Mouse (Mus musculus) liver, adult 2 months (tissue): ENCODE data around the gene Nsl1. TPM values are rescaled to one million over a fixed set of nuclear protein-coding genes. Genes with fewer than 3 reads are reported as not detected.

Source experiments
- DNase-seq: peaks from one replicate; pipeline ENCODE4 v3.0.0-alpha.2; 2011; ENCODE audit warnings: low read depth, low spot score; ENCODE audit errors: extremely low read depth
- H3K27ac ChIP-seq: fragments of 200-500 bp; replicated peaks from 2 replicates; pipeline ENCODE4 v1.5.1; 2012; ENCODE audit warnings: low read depth, mild to moderate bottlenecking, control low read depth, inconsistent platforms, low read length; ENCODE audit not compliant: insufficient read depth
- H3K27me3 ChIP-seq: fragments of 200-500 bp; 2 replicates; pipeline ENCODE4 v1.6.1; 2012; ENCODE audit warnings: mild to moderate bottlenecking, moderate library complexity, low read length, inconsistent platforms; ENCODE audit not compliant: control insufficient read depth, insufficient read depth
- H3K36me3 ChIP-seq: fragments of 200-500 bp; 2 replicates; pipeline ENCODE4 v1.6.1; 2012; ENCODE audit warnings: low read length, inconsistent platforms; ENCODE audit not compliant: control insufficient read depth, insufficient read depth
- H3K4me1 ChIP-seq: fragments of 200-500 bp; 2 replicates; pipeline ENCODE4 v1.6.1; 2011; ENCODE audit warnings: low read length; ENCODE audit not compliant: control insufficient read depth, insufficient read depth
- H3K4me3 ChIP-seq: fragments of 200-500 bp; 2 replicates; pipeline ENCODE4 v1.5.1; 2011; ENCODE audit warnings: low read depth, mild to moderate bottlenecking, control low read depth, low read length, moderate library complexity; ENCODE audit not compliant: insufficient read depth
- H3K79me2 ChIP-seq: fragments of 200-500 bp; 2 replicates; pipeline ENCODE4 v1.6.1; 2012; ENCODE audit warnings: inconsistent platforms, mild to moderate bottlenecking, low read length, moderate library complexity; ENCODE audit not compliant: control insufficient read depth, insufficient read depth
- H3K9ac ChIP-seq: fragments of 200-500 bp; 2 replicates; pipeline ENCODE4 v1.6.1; 2012; ENCODE audit warnings: low read depth, mild to moderate bottlenecking, control low read depth, inconsistent platforms, low read length
- CTCF ChIP-seq: fragments of 200-500 bp; IDR thresholded peaks from 2 replicates; pipeline ENCODE4 v1.5.1; 2011; ENCODE audit warnings: low read depth, low read length, control low read depth
- POLR2A ChIP-seq: fragments of 200-500 bp; IDR thresholded peaks from 2 replicates; pipeline ENCODE4 v1.6.1; 2011; ENCODE audit warnings: low read length, control low read depth; ENCODE audit not compliant: insufficient read depth; ENCODE audit errors: extremely low read depth
- WGBS: fragments of 180-500 bp; shearing (Covaris S2); methylation state at CpG from one replicate; pipeline ENCODE4 v1.1.7; 2018; 5-methylcytosine and 5-hydroxymethylcytosine counted together
- polyA plus RNA-seq: library from polyadenylated mRNA; depleted of rRNA; stranded (reverse); fragments of >200 nt; gene quantifications from 2 replicates; pipeline ENCODE4 v1.2.3, GENCODE M21; 2012
- total RNA-seq: library from RNA; depleted of rRNA; stranded (reverse); fragments of >200 nt; gene quantifications from 2 replicates; pipeline ENCODE4 v1.2.3, GENCODE M21; 2014

Nsl1 gene
- total and polyA plus RNA-seq, 2 experiments: 0.11 to 0.46 TPM

GRCm38 (mm10) chr1:191099114-191099513 is 36.3 kb downstream of the Nsl1 start:
- H3K27me3 ChIP-seq: peaks cover 9% of the 10 kb centered on the region; the same call in 1 of the 2 replicates
- no peaks in the 10 kb centered on the region for H3K4me1 ChIP-seq
- H3K4me3 ChIP-seq: no peak overlapping the region
- H3K27ac ChIP-seq: no peak overlapping the region
- no peak for DNase-seq
- H3K36me3 ChIP-seq: no peaks in the 10 kb centered on the region
- no peaks in the 10 kb centered on the region for H3K79me2 ChIP-seq
- no peak overlapping the region for H3K9ac ChIP-seq
- 41% methylated on average over 5 of the region's 5 CpGs for WGBS
- TF ChIP-seq CTCF (no peak), POLR2A (no peak)

- Histone ChIP-seq H3K27me3 (peaks cover 9% of the 10 kb centered on the region; the same call in 1 of the 2 replicates), H3K79me2 (no peaks in the 10 kb centered on the region), H3K36me3 (no peaks in the 10 kb centered on the region), H3K4me3 (no peak overlapping the region), H3K27ac (no peak overlapping the region), H3K9ac (no peak overlapping the region), H3K4me1 (no peaks in the 10 kb centered on the region)
- no peak for DNase-seq
- no peak for TF ChIP-seq POLR2A
- no peak for TF ChIP-seq CTCF
- WGBS: 63% methylated on average over 5 of the region's 5 CpGs
Observed at GRCm38 (mm10) chr1:191099772-191100291, 37.0 kb downstream of the Nsl1 start.

- Histone ChIP-seq H3K27ac (no peak overlapping the region), H3K4me1 (no peaks in the 10 kb centered on the region), H3K79me2 (no peaks in the 10 kb centered on the region), H3K9ac (no peak overlapping the region), H3K4me3 (no peak overlapping the region), H3K27me3 (peaks cover 7% of the 10 kb centered on the region; the same call in 1 of the 2 replicates), H3K36me3 (no peaks in the 10 kb centered on the region)
- no peak for TF ChIP-seq CTCF
- TF ChIP-seq POLR2A: no peak
- no peak for DNase-seq
- WGBS: 88% methylated on average over 15 of the region's 15 CpGs
Observed at GRCm38 (mm10) chr1:191102730-191103370, 40.0 kb downstream of the Nsl1 start.

GRCm38 (mm10) chr1:191105246-191105645 is 42.4 kb downstream of the Nsl1 start:
- Histone ChIP-seq H3K27ac (no peak overlapping the region), H3K9ac (no peak overlapping the region), H3K36me3 (no peaks in the 10 kb centered on the region), H3K27me3 (no peaks in the 10 kb centered on the region), H3K4me1 (no peaks in the 10 kb centered on the region), H3K4me3 (no peak overlapping the region), H3K79me2 (no peaks in the 10 kb centered on the region)
- WGBS: 81% methylated on average over 9 of the region's 9 CpGs
- no peak for TF ChIP-seq CTCF
- TF ChIP-seq POLR2A: no peak
- no peak for DNase-seq

- Histone ChIP-seq H3K27ac (no peak overlapping the region), H3K27me3 (no peaks in the 10 kb centered on the region), H3K9ac (no peak overlapping the region), H3K79me2 (no peaks in the 10 kb centered on the region), H3K36me3 (no peaks in the 10 kb centered on the region), H3K4me3 (no peak overlapping the region), H3K4me1 (no peaks in the 10 kb centered on the region)
- TF ChIP-seq POLR2A (no peak), CTCF (no peak)
- 69% methylated on average over 10 of the region's 10 CpGs for WGBS
- DNase-seq: no peak
Observed at GRCm38 (mm10) chr1:191107306-191107705, 44.5 kb downstream of the Nsl1 start.

GRCm38 (mm10) chr1:191109907-191110306 is 47.1 kb downstream of the Nsl1 start:
- Histone ChIP-seq H3K4me3 (no peak overlapping the region), H3K4me1 (no peaks in the 10 kb centered on the region), H3K9ac (no peak overlapping the region), H3K79me2 (no peaks in the 10 kb centered on the region), H3K27ac (no peak overlapping the region), H3K27me3 (no peaks in the 10 kb centered on the region), H3K36me3 (no peaks in the 10 kb centered on the region)
- DNase-seq: no peak
- TF ChIP-seq POLR2A (no peak), CTCF (no peak)
- 88% methylated on average over 9 of the region's 9 CpGs for WGBS
